In genomic region chr4:59890086-59890600, GRCm38 (mm10) we compare ENCODE assay signal across 17 mouse cellular contexts. TPM values are rescaled to one million over a fixed set of nuclear protein-coding genes. Genes with fewer than 3 reads are reported as not detected.
A peak's percentile ranks its signal among the peaks of the same experiment; 100 is the strongest.
DNase-seq lines count a peak whose midpoint lies in the region; ATAC-seq lines count a peak whose summit lies in the region.
"Had no signal": no experiment of that assay in that cellular context is flagged by ENCODE, and none has a peak within 500 bp of the region (broad histone marks: within the 10 kb centered on the region; RNA-seq: fewer than 3 reads in every experiment).

No protein-coding gene starts in this region.

- no peak for DNase-seq in cerebellum, postnatal 4 days (ENCODE audit: low spot score in 2 of 2)
- DNase-seq in Muller cell, postnatal 12 days (ENCODE audit: inconsistent ontology term), result peak; percentile 91
- peak; percentile 81 to 84 for DNase-seq in cerebellum, postnatal 25 days
- no peak for DNase-seq in lung, postnatal 4 days
- no peak for DNase-seq in thymus, postnatal 36 days
- DNase-seq in layer of hippocampus, postnatal 36 days, result no peak
- DNase-seq: adrenal gland, adult 8-10 months; kidney, postnatal 10 days had no signal

- no peaks in the 10 kb centered on the region for H3K27me3 ChIP-seq in heart, embryonic 14.5 days (ENCODE audit: control insufficient read depth, insufficient read depth, low read length)
- H3K27me3 ChIP-seq: embryonic facial prominence, embryonic 13.5 days; limb, embryonic 15.5 days; midbrain, embryonic 12.5 days had no signal

- H3K9ac ChIP-seq in heart, embryonic 14.5 days (ENCODE audit: low read length), result no peak overlapping the region
- H3K9ac ChIP-seq: embryonic facial prominence, embryonic 13.5 days; limb, embryonic 15.5 days; midbrain, embryonic 12.5 days had no signal

- ATAC-seq in cerebellum, adult (ENCODE audit: insufficient number of reproducible peaks, low FRiP score, low TSS enrichment), result peak; percentile 89
- peak; percentile 79 for ATAC-seq in heart, embryonic 14.5 days (ENCODE audit: insufficient number of reproducible peaks, insufficient read depth, low FRiP score, low read depth)

- peaks cover 28% of the 10 kb centered on the region in 2 experiments for H3K4me1 ChIP-seq in heart, embryonic 14.5 days (ENCODE audit: control insufficient read depth in 2 of 2, insufficient read depth in 2 of 2, low read length in 2 of 2)
- H3K4me1 ChIP-seq: limb, embryonic 15.5 days; midbrain, embryonic 12.5 days had no signal

- H3K9me3 ChIP-seq in heart, embryonic 14.5 days (ENCODE audit: control insufficient read depth, low read length), result no peaks in the 10 kb centered on the region
- H3K9me3 ChIP-seq: embryonic facial prominence, embryonic 13.5 days; limb, embryonic 15.5 days; midbrain, embryonic 12.5 days had no signal

- peaks cover 33% of the 10 kb centered on the region for H3K36me3 ChIP-seq in heart, embryonic 14.5 days (ENCODE audit: control insufficient read depth, insufficient read depth, low read length)

- H3K27ac ChIP-seq in heart, embryonic 14.5 days (replicated peaks in 1 of 2; ENCODE audit: control insufficient read depth in 1 of 2, insufficient read depth in 1 of 2, low read depth in 2 of 2, low read length in 2 of 2), result peak overlapping the region; percentile 74 to 77
- H3K27ac ChIP-seq: embryonic facial prominence, embryonic 13.5 days; left cerebral cortex, adult 2 months; limb, embryonic 15.5 days; midbrain, embryonic 12.5 days had no signal

- no peak overlapping the region for H3K4me2 ChIP-seq in heart, embryonic 14.5 days (ENCODE audit: low read length)
- H3K4me2 ChIP-seq: embryonic facial prominence, embryonic 13.5 days; limb, embryonic 15.5 days; midbrain, embryonic 12.5 days had no signal

- WGBS in heart, embryonic 14.5 days, result 36% methylated on average over 6 of the region's 6 CpGs

- H3K4me3 ChIP-seq in heart, embryonic 14.5 days (ENCODE audit: control insufficient read depth in 1 of 2, insufficient read depth in 1 of 2, low read depth in 1 of 2, low read length in 2 of 2), result no peak overlapping the region
- H3K4me3 ChIP-seq: embryonic facial prominence, embryonic 13.5 days; left cerebral cortex, adult 2 months; limb, embryonic 15.5 days; midbrain, embryonic 12.5 days had no signal

RNA-seq across cellular contexts. Expression of gene Slc46a2, which starts 24.7 kb away (rescaled TPM):
- polyA plus RNA-seq in heart, embryonic 14.5 days (2014; fragmentation: Nextera tagmentation; extraction: Ambion mirVana), result 0.11 and 0.18 TPM in 2 replicates
- total RNA-seq in layer of hippocampus, postnatal 36 days (2021), result not detected
- total RNA-seq: adrenal gland, adult 8-10 months; gastrocnemius, adult 8-10 months; left cerebral cortex, adult 2 months had no signal
- polyA plus RNA-seq: forebrain, embryonic 11.5 days; midbrain, embryonic 12.5 days; small intestine, adult 2 months had no signal

Comparison
In these comparisons a context has a peak if more than half of its experiments do, and no peak if none do; other contexts are left out.
1. DNase-seq: peak in Muller cell, postnatal 12 days (single experiment) and cerebellum, postnatal 25 days (2 of 2); none in cerebellum, postnatal 4 days (0 of 2), lung, postnatal 4 days (0 of 2), thymus, postnatal 36 days (0 of 2) and layer of hippocampus, postnatal 36 days (0 of 2).